20 mouse cellular contexts compared by ENCODE assay signal in genomic region chr17:48968304-48968703, GRCm38 (mm10). TPM values are rescaled to one million over a fixed set of nuclear protein-coding genes. Genes with fewer than 3 reads are reported as not detected.
DNase-seq lines count a peak whose midpoint lies in the region; TF ChIP-seq lines count a peak whose summit lies in the region.
"Had no signal": no experiment of that assay in that cellular context is flagged by ENCODE, and none has a peak within 500 bp of the region (broad histone marks: within the 10 kb centered on the region; RNA-seq: fewer than 3 reads in every experiment).

No protein-coding gene starts in this region.

- H3K27ac ChIP-seq in layer of hippocampus, adult 2 months: peak overlapping the region; percentile 41; the same call in 1 of the 2 replicates
- H3K27ac ChIP-seq: embryonic facial prominence, embryonic 10.5 days; embryonic facial prominence, embryonic 12.5 days; forebrain, embryonic 13.5 days; forebrain, embryonic 15.5 days had no signal

- TF ChIP-seq CTCF in layer of hippocampus, adult 2 months (conservative IDR thresholded peaks at IDR 0.05): no peak

- no peak overlapping the region for H3K4me3 ChIP-seq in layer of hippocampus, adult 2 months
- H3K4me3 ChIP-seq: embryonic facial prominence, embryonic 10.5 days; embryonic facial prominence, embryonic 12.5 days; forebrain, embryonic 13.5 days; forebrain, embryonic 15.5 days had no signal

- intact Hi-C loops in left cerebral cortex, postnatal 25 days (cut with DNase I): no loop called here
- intact Hi-C loops in left cerebral cortex, postnatal 4 days (cut with DNase I): no loop called here

- no peak for DNase-seq in layer of hippocampus, adult 2 months (ENCODE audit: low spot score in 2 of 2)
- DNase-seq in layer of hippocampus, postnatal 10 days (ENCODE audit: low spot score in 2 of 2): no peak
- peak; percentile 30 to 57 for DNase-seq in left cerebral cortex, postnatal 25 days (ENCODE audit: low spot score in 2 of 2)
- no peak for DNase-seq in left cerebral cortex, postnatal 4 days
- DNase-seq in right cerebral cortex, adult 2 months (ENCODE audit: low spot score in 2 of 2): peak; percentile 41 to 48
- DNase-seq in right cerebral cortex, postnatal 10 days (ENCODE audit: low spot score in 2 of 2): no peak
- DNase-seq in spleen, adult 12 weeks (ENCODE audit: low spot score): no peak
- DNase-seq: adrenal gland, adult 2 months; adrenal gland, postnatal 10 days; adrenal gland, postnatal 25 days; cerebellum, adult 11-12 months; cerebellum, adult 2 months; cerebellum, adult 9-10 months; cerebellum, postnatal 10 days; cerebellum, postnatal 25 days had no signal

RNA-seq across cellular contexts. Expression of gene Lrfn2, which starts 36.1 kb away (rescaled TPM):
- 10 to 100 TPM; 40.3 to 42.2 TPM for total RNA-seq in layer of hippocampus, adult 2 months (2021)
- 10 to 100 TPM; 38.9 to 40.7 TPM for total RNA-seq in layer of hippocampus, postnatal 10 days (2021)
- 10 to 100 TPM; 36.0 to 40.9 TPM for total RNA-seq in left cerebral cortex, postnatal 25 days (2021)
- total RNA-seq in left cerebral cortex, postnatal 4 days (2021): 10 to 100 TPM; 47.2 to 47.4 TPM
- total RNA-seq: MEL had no signal

Comparison
In these comparisons a context has a peak if more than half of its experiments do, and no peak if none do; other contexts are left out.
1. DNase-seq: peak in left cerebral cortex, postnatal 25 days (2 of 2) and right cerebral cortex, adult 2 months (2 of 2); none in layer of hippocampus, adult 2 months (0 of 2), layer of hippocampus, postnatal 10 days (0 of 2), left cerebral cortex, postnatal 4 days (single experiment), right cerebral cortex, postnatal 10 days (0 of 2) and spleen, adult 12 weeks (single experiment).